Mouse (Mus musculus): Measurements from ENCODE around the gene Spred1. TPM values are rescaled to one million over a fixed set of nuclear protein-coding genes. Genes with fewer than 3 reads are reported as not detected.

Gene Spred1
- total RNA-seq (2021) = 10 to 100 TPM; 67.5 to 72.2 TPM
- long read RNA-seq, full-length matches to known transcripts = 32 of 37 reads
- long read RNA-seq, partial matches to known transcripts = 0 of 37 reads
- long read RNA-seq, other reads (novel, unspliced or antisense) = 5 of 37 reads

DNA sequence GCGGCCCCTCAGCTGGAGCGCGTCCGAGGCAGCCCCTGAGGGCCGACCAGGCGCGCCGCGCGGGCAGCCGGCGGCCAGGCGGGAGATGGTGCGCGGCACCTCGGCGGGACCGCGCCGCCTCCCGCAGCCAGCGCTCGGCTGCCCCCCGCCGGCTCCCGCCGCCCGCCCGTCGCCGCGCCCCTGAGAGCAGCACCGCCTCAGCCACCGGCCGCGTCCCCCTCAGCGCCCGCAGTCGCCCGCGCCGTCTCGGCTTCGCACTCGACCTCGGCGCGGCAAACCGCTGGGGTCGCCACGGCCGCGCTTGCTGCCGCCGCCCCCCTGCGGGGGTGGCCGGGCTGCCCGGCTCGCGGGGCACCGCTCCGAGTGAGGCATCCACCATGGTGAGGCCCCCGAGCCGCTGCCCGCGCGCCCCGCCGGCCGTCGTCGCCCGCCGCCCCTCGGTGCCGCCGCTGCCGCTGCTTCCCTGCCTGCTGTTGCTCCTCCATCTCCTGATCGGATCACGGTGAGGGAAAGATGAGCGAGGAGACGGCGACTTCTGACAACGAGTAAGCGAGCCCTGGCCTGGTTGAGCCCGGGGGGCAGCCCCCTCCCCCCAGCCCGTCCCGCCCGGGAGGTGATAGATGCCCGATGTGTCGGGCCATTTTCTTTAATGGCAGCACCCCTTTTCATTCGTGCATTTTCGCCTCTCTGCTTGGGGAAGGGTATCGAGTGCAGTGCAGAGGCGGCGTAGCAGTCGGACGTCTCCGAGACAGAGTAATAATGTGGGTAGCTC lies at the start of gene Spred1:
Spred1 (plus strand) TSS at position 163 of the 772 bp plus-strand sequence.
- DNase-seq (ENCODE audit: low spot score in 2 of 2) = peak; percentile 47 to 62

DNA sequence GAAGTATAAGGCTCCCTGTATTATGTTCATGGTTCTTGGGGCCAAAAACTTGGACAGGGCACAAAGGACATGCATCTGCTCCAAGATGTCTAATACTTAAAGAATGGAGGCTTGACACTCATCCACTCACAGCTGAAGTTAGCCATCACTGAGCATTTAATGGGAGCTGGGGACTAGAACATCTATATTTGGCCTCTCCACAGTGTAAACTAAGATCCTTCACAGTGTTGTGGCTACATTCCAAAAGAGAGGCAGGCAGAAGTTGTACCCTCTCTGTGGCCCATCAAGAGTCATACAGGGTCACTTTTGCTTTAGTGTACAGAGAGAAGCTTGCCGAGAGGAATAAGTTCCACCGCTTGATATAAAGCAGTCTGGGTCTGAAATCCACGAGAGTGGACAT lies 49.6 kb upstream of the Spred1 start:
- no peak for DNase-seq (ENCODE audit: low spot score in 2 of 2)

DNA sequence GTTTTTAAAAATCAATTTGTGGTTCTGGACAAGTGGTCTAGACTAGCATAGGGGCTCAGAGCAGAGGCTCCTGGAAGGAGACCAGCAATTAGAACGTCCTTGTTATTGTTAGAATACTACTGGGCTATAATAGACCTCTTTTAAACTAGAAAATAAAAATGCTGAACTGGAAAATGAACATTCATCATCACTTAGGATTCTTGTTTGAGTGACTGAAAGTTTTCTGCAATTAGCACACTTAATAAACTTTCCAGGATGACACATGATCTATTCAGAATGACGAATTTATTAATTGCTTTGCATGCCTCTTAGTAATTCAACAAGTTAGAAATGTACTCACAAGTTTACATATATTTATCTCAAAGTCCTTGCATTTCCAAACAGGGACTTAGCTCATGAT lies 42.5 kb upstream of the Spred1 start:
- DNase-seq (ENCODE audit: low spot score in 2 of 2) = no peak

DNA sequence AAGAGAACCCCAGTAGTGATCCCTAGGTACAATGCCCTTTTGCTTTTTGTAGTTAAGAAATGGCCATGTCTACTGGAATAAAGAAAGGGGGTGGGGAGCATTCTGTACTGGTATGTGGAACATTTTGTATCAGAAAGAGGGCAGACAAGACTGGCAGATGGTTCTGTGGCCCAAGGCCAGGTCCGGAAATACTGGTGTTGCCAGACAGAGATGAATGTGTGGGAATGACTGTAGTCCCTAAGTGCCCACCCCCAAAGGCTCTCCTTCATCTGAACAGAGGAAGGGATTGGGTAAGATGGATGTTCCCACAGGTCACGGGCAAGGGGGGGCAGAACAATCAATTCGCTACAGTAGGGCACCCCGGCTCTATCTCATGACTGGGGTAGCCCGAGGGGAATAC lies 41.6 kb upstream of the Spred1 start:
- peak; percentile 44 to 47 for DNase-seq (ENCODE audit: low spot score in 2 of 2)

DNA sequence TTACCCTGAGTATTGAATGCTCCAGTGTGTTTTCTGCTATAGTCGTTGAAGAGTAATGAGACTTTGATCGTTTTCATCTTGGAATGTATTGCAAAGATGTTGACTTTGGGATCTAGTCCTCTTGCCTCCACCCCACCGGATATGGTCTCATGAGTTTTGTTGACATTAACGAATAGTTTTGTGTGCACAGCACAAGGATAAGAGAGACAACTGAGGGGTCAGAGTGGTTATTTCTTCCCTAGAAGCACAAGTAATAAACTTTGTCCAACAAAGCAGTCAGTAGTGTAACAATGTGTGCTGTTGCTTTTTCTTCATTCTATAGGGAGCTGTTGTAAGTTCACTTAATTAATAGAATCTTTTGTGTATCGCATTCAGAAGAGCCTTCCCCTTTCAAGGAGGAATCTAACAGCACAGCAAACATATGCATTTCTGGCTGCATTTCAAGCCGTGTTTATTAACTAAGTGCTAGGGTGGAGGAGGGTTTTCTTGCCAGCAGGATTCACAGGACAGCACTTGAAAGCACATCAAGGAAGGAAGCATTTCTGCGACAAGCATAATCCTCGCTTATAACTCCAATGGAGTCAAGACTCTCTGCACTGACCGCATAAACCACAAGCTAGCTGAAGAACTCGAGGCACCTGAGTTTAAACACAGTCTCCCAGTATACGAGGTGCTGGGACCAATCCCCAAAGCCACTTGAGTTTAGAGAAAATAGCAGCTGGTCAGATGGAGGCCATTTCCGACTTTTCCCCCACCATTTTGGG lies 35.0 kb upstream of the Spred1 start:
- DNase-seq (ENCODE audit: low spot score in 2 of 2) = no peak

GRCm38 (mm10) chr2:117086766-117087457 lies 34.3 kb upstream of the Spred1 start:
- no peak for DNase-seq (ENCODE audit: low spot score in 2 of 2)

GRCm38 (mm10) chr2:117087458-117087820 lies 33.7 kb upstream of the Spred1 start:
- DNase-seq (ENCODE audit: low spot score in 2 of 2) = no peak

DNA sequence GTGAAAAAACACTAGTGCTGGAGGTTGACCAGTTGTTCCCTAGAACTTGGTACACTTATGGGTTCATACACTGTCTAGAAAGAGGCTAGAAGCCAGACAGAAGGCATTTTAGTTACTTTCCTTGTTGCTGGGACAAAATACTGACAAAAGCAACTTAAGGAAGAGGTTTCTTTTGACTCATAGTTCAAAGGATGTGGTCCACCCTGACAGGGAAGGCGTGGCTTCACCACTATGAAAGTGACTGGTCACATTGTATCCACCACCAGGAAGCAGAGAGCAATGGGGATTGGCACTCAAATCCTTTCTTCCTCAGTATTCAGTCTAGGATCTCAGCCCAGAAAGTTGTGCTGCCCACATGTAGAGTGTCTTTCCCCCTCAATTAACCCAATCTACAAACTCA lies 31.7 kb upstream of the Spred1 start:
- no peak for DNase-seq (ENCODE audit: low spot score in 2 of 2)

- DNase-seq (ENCODE audit: low spot score in 2 of 2) = no peak
These were observed 31.1 kb upstream of the Spred1 start for GRCm38 (mm10) chr2:117090061-117090460.

GRCm38 (mm10) chr2:117092946-117093401 lies 28.2 kb upstream of the Spred1 start:
- no peak for DNase-seq (ENCODE audit: low spot score in 2 of 2)

DNA sequence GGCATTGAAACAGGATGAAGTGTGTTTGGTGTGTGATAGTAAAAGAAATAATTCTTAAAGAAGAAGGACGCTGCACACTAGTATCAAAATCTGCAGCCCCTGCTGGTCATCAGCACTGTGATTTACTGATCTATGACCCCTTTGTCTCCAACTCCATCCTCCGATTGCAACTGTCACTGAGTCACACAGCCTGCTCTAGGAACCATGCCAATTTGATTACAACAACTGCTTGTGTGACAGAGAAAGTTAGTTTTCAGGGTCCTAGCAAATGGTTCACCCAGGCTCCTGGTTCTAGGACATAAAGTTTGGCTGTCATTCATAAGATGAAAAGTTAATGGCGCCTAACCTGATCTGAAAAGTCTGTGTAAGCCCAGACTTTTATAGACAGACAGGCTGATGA lies 25.7 kb upstream of the Spred1 start:
- DNase-seq (ENCODE audit: low spot score in 2 of 2) = no peak

DNA sequence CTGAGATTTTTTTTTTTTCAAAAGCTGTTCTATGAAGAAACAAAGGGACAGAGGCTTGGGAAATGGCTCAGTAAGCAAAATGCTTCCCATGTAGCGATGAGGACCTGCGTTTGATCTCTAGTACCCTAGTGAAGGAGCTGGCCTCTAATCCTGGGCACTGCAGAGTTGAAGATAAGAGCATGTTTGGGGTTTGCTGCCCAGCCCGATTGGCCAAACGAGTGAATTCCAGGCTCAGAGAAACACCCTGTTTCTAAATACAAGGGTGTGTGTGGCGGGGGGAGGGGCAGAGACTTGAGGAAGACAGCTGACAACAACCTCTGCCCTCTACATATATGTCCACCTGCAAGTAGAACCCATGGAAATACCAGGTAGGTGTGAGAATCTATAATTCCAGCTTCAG lies 23.9 kb upstream of the Spred1 start:
- DNase-seq (ENCODE audit: low spot score in 2 of 2) = no peak

GRCm38 (mm10) chr2:117099316-117099715 lies 21.9 kb upstream of the Spred1 start:
- no peak for DNase-seq (ENCODE audit: low spot score in 2 of 2)

GRCm38 (mm10) chr2:117103461-117103860 lies 17.7 kb upstream of the Spred1 start:
- no peak for DNase-seq (ENCODE audit: low spot score in 2 of 2)

GRCm38 (mm10) chr2:117105407-117105806 lies 15.8 kb upstream of the Spred1 start:
- no peak for DNase-seq (ENCODE audit: low spot score in 2 of 2)

DNA sequence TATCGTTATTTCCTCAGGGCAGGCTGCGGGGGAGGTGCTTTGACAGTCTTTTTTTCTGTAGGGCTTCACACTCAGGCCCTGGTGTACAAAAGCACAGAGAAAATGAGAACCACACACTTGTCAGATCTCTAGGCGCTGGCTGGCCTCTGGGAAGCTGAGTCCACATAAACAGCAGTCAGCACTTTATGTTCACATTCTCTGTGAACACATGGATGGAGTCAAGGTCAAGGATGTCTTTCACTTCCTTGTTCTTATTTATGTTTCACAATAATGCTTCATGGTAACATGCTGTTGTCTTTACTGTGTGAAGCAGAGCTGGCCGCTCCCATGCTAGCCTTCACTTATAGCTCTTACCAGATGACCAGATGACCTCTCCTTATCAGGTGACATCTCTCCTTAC lies 13.1 kb upstream of the Spred1 start:
- no peak for DNase-seq (ENCODE audit: low spot score in 2 of 2)

DNA sequence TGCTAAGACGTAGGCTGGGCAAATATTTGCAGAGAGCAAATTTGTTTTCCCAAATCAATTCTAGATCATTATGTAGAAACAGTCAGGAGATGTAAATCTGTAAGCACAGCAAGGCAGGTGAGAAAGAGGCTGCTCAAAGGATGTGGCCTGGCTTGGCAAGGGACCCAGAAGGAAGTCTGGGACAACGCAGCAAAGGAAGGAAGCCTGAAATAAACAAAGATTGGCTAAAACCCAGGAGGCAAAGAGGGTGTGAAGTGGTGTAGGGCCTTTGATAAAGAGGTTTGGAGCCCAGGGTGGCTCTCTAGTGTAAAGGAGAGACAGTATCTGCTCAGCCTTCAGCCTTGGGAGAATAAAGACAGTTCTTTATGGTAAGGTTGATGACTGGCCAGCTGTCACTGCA lies 11.9 kb upstream of the Spred1 start:
- DNase-seq (ENCODE audit: low spot score in 2 of 2) = no peak

DNA sequence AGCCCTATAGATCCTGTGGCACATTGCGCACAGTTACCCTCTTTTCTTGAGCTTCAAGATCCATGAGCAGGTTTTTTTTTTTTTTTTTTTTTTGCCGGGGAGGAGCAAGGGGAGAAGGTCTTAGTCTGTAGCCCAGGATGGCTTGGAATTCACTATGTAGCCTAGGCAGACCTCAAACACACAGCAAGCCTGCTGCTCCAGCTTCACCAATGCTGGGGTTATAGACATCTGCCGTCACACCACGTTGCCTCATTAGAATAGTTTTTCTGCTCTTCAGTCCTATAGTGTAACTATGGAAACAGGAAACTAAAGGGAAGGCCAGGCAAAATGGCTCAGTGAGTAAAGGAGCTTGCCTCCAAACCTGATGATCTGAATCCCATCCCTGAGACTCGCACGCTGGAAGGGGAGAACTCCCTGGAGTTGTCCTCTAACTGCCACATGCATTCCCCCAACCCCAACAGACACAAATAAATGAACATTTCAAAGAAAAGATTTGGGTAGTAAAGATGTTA lies 10.8 kb upstream of the Spred1 start:
- DNase-seq (ENCODE audit: low spot score in 2 of 2) = no peak

- DNase-seq (ENCODE audit: low spot score in 2 of 2) = no peak
These were observed 7.9 kb upstream of the Spred1 start for GRCm38 (mm10) chr2:117113262-117113661.

DNA sequence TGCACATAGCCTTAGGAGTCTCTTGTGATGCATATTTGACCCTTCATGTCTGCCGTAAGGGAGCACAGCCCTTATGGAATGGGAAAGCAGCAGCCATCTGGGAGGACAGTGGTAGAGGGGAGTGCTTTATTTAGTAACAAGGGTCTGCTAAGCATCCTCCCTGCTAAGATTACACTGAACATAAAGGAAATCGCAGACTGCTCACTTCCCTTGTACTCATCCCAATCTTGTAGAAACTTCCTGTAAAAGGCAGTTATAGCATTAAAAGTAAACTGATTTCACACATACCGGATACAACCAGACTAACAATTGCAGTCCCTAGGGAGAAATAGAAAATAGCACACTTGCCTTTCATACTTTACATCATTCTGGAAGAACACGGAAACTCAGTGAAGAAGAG lies 7.4 kb upstream of the Spred1 start:
- no peak for DNase-seq (ENCODE audit: low spot score in 2 of 2)

DNA sequence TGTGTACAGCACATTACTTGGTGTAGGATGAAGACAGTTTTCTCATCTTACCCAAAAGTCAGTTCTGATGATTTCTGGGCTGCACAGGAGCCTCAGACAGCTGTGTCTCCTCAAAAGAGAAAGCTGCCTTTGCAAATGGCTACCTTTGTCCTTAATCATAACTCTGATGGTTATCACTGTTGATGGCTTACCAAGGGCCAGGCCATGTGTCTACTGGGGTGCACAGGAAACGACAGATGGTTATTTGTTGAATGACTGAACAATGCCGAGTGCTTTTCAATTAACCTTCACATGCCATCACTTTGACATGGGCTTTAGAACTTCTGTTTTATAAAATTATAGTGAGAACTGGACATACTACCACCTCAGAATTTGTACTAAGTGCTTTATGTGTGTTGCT lies 2.7 kb upstream of the Spred1 start:
- no peak for DNase-seq (ENCODE audit: low spot score in 2 of 2)

Measured in layer of hippocampus, postnatal 10 days (tissue).